Mouse (Mus musculus) heart, embryonic 14.5 days (tissue): ENCODE data around the gene Gpr156. TPM values are rescaled to one million over a fixed set of nuclear protein-coding genes. Genes with fewer than 3 reads are reported as not detected.

Experiments used
- ATAC-seq: fragments of 200-750 bp; cut with Nextera tagmentation; 2 replicates; pipeline ENCODE4 v1.8.0; 2017; ENCODE audit warnings: low read depth, moderate TSS enrichment; ENCODE audit not compliant: insufficient number of reproducible peaks, insufficient read depth, low FRiP score
- H3K27ac ChIP-seq, 2 experiments: fragments of 200-500 bp in 1 of 2; fragments of 300-500 bp in 1 of 2; sonication (generic) in 1 of 2; replicated peaks in 1 of 2; 2 replicates each; pipeline ENCODE4 v1.5.1; 2012 to 2014; ENCODE audit warnings: low read depth in 2 of 2, low read length in 2 of 2, control low read depth in 1 of 2, mild to moderate bottlenecking in 1 of 2, mixed read lengths in 1 of 2; ENCODE audit not compliant: control insufficient read depth in 1 of 2, insufficient read depth in 1 of 2
- H3K27me3 ChIP-seq: fragments of 300-500 bp; sonication (generic); 2 replicates; pipeline ENCODE4 v1.6.1; 2014; ENCODE audit warnings: mild to moderate bottlenecking, low read length, control low read depth; ENCODE audit not compliant: control insufficient read depth, insufficient read depth
- H3K36me3 ChIP-seq: fragments of 300-500 bp; sonication (generic); 2 replicates; pipeline ENCODE4 v1.6.1; 2014; ENCODE audit warnings: mild to moderate bottlenecking, control low read depth, low read length, mixed read lengths; ENCODE audit not compliant: control insufficient read depth, insufficient read depth
- H3K4me1 ChIP-seq, 2 experiments: fragments of 200-500 bp in 1 of 2; fragments of 300-500 bp in 1 of 2; sonication (generic) in 1 of 2; 2 replicates each; pipeline ENCODE4 v1.6.1; 2012 to 2014; ENCODE audit warnings: low read length in 2 of 2, control low read depth in 1 of 2, mixed read lengths in 1 of 2; ENCODE audit not compliant: control insufficient read depth in 2 of 2, insufficient read depth in 2 of 2
- H3K4me2 ChIP-seq: fragments of 300-500 bp; sonication (generic); 2 replicates; pipeline ENCODE4 v1.6.1; 2014; ENCODE audit warnings: mild to moderate bottlenecking, low read length
- H3K4me3 ChIP-seq, 2 experiments: fragments of 200-500 bp in 1 of 2; fragments of 300-500 bp in 1 of 2; sonication (generic) in 1 of 2; 2 replicates each; pipeline ENCODE4 v1.5.1; 2012 to 2014; ENCODE audit warnings: low read length in 2 of 2, mild to moderate bottlenecking in 2 of 2, control low read depth in 1 of 2, low read depth in 1 of 2, moderate library complexity in 1 of 2; ENCODE audit not compliant: control insufficient read depth in 1 of 2, insufficient read depth in 1 of 2
- H3K9ac ChIP-seq: fragments of 300-500 bp; sonication (generic); 2 replicates; pipeline ENCODE4 v1.6.1; 2014; ENCODE audit warnings: mild to moderate bottlenecking, low read length
- H3K9me3 ChIP-seq: fragments of 300-500 bp; sonication (generic); 2 replicates; pipeline ENCODE4 v1.6.1; 2016; ENCODE audit warnings: low read length, control low read depth; ENCODE audit not compliant: control insufficient read depth
- WGBS: fragments of 180-500 bp; shearing (Covaris S2); extraction: QIAGEN DNeasy Blood & Tissue Kit; methylation state at CpG from one replicate; pipeline ENCODE4 v1.1.7; 2014; 5-methylcytosine and 5-hydroxymethylcytosine counted together
- polyA plus RNA-seq: library from polyadenylated mRNA; unstranded; fragments of >200 nt; fragmentation: Nextera tagmentation; extraction: Ambion mirVana; gene quantifications from 2 replicates; pipeline ENCODE4 v1.2.1, GENCODE M21; 2014

The Gpr156 gene
- polyA plus RNA-seq, 1 experiment from 2014 or later, result 0.54 TPM

DNA sequence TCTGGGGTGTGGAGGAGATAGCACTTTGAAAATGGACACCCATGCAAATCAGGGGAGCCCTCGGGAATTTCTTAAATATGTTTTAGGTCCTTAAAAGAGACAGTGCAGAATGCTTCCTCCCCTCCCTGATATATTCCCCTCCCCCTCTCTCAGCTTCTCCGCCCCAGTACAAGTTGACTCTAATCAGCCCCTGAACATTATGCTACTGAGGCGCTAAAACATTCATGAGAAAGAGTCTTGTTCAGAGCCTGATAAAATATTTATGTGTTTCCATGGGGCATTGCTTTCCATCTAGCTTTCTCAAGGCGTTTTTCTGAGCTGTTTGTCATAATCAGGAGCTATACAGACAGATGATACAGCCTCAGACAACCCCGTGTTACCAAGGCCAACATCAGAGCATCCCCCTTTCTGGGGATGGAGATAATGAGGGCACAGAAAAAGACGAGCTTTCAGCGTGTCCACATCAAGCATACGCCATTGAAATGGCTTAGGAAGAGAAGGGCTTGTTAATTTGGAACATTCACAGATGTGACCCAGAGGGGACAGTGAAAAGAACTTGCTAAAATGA lies 4.6 kb downstream of the Gpr156 start:
- ATAC-seq, result no peak
- H3K4me3 ChIP-seq, result no peak overlapping the region
- no peaks in the 10 kb centered on the region for H3K9me3 ChIP-seq
- no peak overlapping the region for H3K9ac ChIP-seq
- H3K4me1 ChIP-seq, result peaks cover 6 to 8% of the 10 kb centered on the region in 2 experiments
- no peak overlapping the region for H3K27ac ChIP-seq
- WGBS, result 59% methylated on average over 8 of the region's 8 CpGs
- H3K4me2 ChIP-seq, result no peak overlapping the region
- H3K36me3 ChIP-seq, result no peaks in the 10 kb centered on the region
- peaks cover 7% of the 10 kb centered on the region for H3K27me3 ChIP-seq

DNA sequence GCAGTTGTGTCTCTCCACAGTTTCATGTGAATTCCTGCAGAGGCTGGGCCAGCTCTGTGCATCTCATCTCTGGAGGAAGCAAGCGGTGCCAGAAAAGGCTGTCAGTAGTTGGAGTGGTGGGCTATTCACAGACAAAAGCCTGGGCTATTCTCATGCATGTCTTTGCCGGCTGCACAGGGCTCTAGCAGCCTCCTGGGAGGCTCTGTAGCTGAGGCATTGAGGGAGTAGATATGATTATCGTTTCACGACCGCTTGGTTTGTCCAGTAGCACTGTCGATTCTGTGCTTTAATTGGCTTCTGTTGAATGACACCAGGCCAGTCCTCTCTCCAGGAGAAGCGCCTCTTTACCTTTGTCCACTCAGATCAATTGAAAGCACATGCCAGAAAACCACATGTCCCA lies 9.8 kb downstream of the Gpr156 start:
- Histone ChIP-seq H3K4me3 (no peak overlapping the region), H3K4me2 (peak overlapping the region; percentile 23; the same call in 1 of the 2 replicates), H3K4me1 (peaks cover 6 to 7% of the 10 kb centered on the region in 2 experiments), H3K9me3 (no peaks in the 10 kb centered on the region), H3K27me3 (no peaks in the 10 kb centered on the region), H3K36me3 (no peaks in the 10 kb centered on the region), H3K9ac (0 out of 2 replicates have a peak overlapping the region, but pooled peaks have one; percentile 4), H3K27ac (peak overlapping the region in 1 of 2 experiments; percentile 37; a peak in 2 of 4 replicates)
- no peak for ATAC-seq
- 17% methylated on average over 7 of the region's 7 CpGs for WGBS

DNA sequence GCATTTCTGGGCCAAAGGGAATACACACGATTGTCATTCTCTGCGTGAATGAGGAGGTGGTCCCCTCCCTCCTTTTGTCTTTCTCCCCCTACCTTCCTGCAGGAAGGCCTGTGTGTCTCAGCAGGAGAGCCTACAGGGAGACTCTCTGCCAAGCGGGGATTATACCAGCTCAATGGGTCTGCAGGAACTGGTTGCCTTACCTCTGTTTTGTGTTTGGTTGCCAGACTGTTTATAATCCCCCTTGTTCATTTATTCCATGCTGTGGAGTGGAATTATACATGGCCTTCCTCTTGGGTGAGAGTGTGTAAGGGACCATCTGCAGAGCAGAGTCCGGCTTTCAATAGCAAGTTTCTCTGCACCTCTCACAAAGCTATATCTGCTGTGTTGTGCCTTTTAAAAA lies 10.8 kb downstream of the Gpr156 start:
- ATAC-seq, result no peak
- no peak overlapping the region for H3K27ac ChIP-seq
- 61% methylated on average over 4 of the region's 4 CpGs for WGBS
- H3K9ac ChIP-seq, result no peak overlapping the region
- peaks cover 6 to 7% of the 10 kb centered on the region in 2 experiments for H3K4me1 ChIP-seq
- H3K27me3 ChIP-seq, result no peaks in the 10 kb centered on the region
- no peaks in the 10 kb centered on the region for H3K9me3 ChIP-seq
- H3K4me2 ChIP-seq, result no peak overlapping the region
- no peaks in the 10 kb centered on the region for H3K36me3 ChIP-seq
- H3K4me3 ChIP-seq, result no peak overlapping the region

DNA sequence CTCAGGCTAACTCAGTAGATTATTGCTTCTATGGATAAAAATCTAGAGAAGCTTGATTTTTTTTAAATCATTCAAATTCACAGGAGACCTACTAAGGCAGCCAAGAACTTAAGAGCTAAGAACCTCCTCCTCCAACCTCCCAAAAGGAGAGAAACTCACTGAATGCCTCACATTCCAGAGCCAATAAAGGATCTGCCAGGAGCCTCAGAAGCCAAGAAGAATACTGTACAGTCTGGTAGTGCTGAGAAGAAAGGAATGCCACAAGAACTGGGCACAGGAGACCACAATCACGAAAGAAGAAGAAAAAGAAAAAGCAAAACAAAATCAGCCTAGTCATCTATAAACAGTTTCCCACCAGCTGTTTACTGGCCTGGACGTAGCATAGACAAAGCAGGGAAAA lies 12.7 kb downstream of the Gpr156 start:
- Histone ChIP-seq H3K9ac (no peak overlapping the region), H3K4me3 (no peak overlapping the region), H3K27ac (no peak overlapping the region), H3K4me2 (no peak overlapping the region), H3K36me3 (no peaks in the 10 kb centered on the region), H3K9me3 (no peaks in the 10 kb centered on the region), H3K4me1 (peaks cover 6 to 7% of the 10 kb centered on the region in 2 experiments), H3K27me3 (no peaks in the 10 kb centered on the region)
- 66% methylated on average over 2 of the region's 2 CpGs for WGBS
- ATAC-seq, result no peak

DNA sequence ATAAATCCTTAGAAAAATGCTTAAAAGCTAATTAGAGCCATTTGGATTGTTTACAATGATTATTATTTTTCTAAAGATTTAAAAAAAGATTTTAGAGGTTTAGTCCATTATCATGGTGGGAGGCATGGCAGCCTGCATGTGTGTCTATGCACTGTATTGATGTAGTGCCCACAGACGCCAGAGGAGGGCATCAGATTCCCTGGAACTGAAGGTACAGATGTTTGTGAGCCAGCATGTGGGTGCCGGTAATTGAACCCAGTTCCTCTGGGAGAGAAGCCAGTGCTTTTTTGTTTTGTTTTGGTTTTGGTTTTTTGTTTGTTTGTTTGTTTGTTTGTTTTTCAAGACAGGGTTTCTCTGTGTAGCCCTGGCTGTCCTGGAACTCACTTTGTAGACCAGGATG lies 13.3 kb downstream of the Gpr156 start:
- H3K9me3 ChIP-seq, result no peaks in the 10 kb centered on the region
- H3K27me3 ChIP-seq, result no peaks in the 10 kb centered on the region
- 86% methylated on average over 2 of the region's 2 CpGs for WGBS
- H3K27ac ChIP-seq, result no peak overlapping the region
- no peak overlapping the region for H3K4me3 ChIP-seq
- ATAC-seq, result no peak
- H3K4me2 ChIP-seq, result no peak overlapping the region
- no peak overlapping the region for H3K9ac ChIP-seq
- H3K4me1 ChIP-seq, result peaks cover 6 to 7% of the 10 kb centered on the region in 2 experiments
- no peaks in the 10 kb centered on the region for H3K36me3 ChIP-seq

DNA sequence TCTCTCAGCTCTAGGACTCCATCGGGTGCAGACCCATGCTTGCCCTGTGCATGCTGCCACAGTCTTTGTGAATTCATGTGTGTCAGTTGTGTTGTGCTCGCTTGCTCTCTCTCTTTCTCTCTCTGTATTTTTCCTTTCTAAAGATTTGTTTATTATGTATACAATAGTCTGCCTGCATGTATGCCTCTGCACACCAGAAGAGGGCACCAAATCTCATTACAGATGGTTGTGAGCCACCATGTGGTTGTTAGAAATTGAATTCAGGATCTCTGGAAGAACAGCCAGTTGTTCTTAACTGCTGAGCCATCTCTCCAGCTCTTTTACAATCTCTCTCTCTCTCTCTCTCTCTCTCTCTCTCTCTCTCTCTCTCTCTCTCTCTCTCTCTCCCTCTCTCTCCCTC lies 18.6 kb downstream of the Gpr156 start:
- H3K4me1 ChIP-seq, result no peaks in the 10 kb centered on the region
- no peaks in the 10 kb centered on the region for H3K36me3 ChIP-seq
- H3K4me3 ChIP-seq, result no peak overlapping the region
- no peak overlapping the region for H3K9ac ChIP-seq
- no peak overlapping the region for H3K4me2 ChIP-seq
- WGBS, result 92% methylated on average over 2 of the region's 2 CpGs
- no peaks in the 10 kb centered on the region for H3K27me3 ChIP-seq
- no peaks in the 10 kb centered on the region for H3K9me3 ChIP-seq
- ATAC-seq, result no peak
- H3K27ac ChIP-seq, result no peak overlapping the region

DNA sequence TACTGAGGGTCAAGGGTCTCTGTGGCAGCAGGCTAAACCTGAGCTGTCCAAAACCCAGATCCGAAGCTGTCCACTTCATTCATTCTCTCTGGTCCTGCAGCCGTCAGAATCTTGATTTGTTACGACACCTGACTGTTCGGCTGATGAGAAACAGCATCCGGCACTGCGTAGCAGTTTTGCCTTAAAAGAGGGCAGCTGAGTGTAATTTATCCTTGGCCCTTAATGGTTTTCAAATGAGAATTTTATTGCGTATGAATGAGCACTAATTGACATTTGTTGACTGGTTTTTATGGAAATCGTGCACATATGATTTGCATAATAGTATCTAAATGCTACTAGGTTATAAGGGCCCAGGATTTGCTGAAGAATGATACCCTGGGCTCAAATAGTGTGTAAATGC lies 21.0 kb downstream of the Gpr156 start:
- H3K4me3 ChIP-seq, result no peak overlapping the region
- no peak overlapping the region for H3K4me2 ChIP-seq
- H3K27me3 ChIP-seq, result no peaks in the 10 kb centered on the region
- no peak overlapping the region for H3K27ac ChIP-seq
- no peaks in the 10 kb centered on the region for H3K9me3 ChIP-seq
- no peak overlapping the region for H3K9ac ChIP-seq
- H3K4me1 ChIP-seq, result no peaks in the 10 kb centered on the region
- ATAC-seq, result no peak
- no peaks in the 10 kb centered on the region for H3K36me3 ChIP-seq
- 79% methylated on average over 8 of the region's 8 CpGs for WGBS
